Mouse (Mus musculus) liver, embryonic 11.5 days (tissue): Measurements from ENCODE around the gene Tapt1. TPM values are rescaled to one million over a fixed set of nuclear protein-coding genes. Genes with fewer than 3 reads are reported as not detected.

Source experiments
- ATAC-seq: fragments of 200-750 bp; cut with Nextera tagmentation; replicated peaks from 2 replicates; pipeline ENCODE4 v1.8.0; 2017; ENCODE audit warnings: moderate number of reproducible peaks, mild to moderate bottlenecking, moderate TSS enrichment, moderate library complexity; ENCODE audit not compliant: low FRiP score
- DNase-seq: peaks from one replicate; pipeline ENCODE4 v3.0.0-alpha.2; 2017; ENCODE audit warnings: low spot score
- H3K27ac ChIP-seq: fragments of 300-500 bp; sonication (generic); 2 replicates; pipeline ENCODE4 v1.5.1; 2014; ENCODE audit warnings: mild to moderate bottlenecking, low read depth, low read length, control low read depth
- H3K27me3 ChIP-seq: fragments of 300-500 bp; sonication (generic); replicated peaks from 2 replicates; pipeline ENCODE4 v1.6.1; 2014; ENCODE audit warnings: low read length, mixed read lengths; ENCODE audit not compliant: control insufficient read depth, insufficient read depth
- H3K36me3 ChIP-seq: fragments of 300-500 bp; sonication (generic); 2 replicates; pipeline ENCODE4 v1.6.1; 2014; ENCODE audit warnings: mild to moderate bottlenecking, low read length, moderate library complexity, mixed read lengths; ENCODE audit not compliant: control insufficient read depth, insufficient read depth
- H3K4me1 ChIP-seq: fragments of 300-500 bp; sonication (generic); replicated peaks from 2 replicates; pipeline ENCODE4 v1.6.1; 2014; ENCODE audit warnings: low read length, mixed read lengths; ENCODE audit not compliant: control insufficient read depth, insufficient read depth
- H3K4me2 ChIP-seq: fragments of 300-500 bp; sonication (generic); 2 replicates; pipeline ENCODE4 v1.6.1; 2014; ENCODE audit warnings: mild to moderate bottlenecking, control low read depth, moderate library complexity
- H3K4me3 ChIP-seq: fragments of 300-500 bp; sonication (generic); 2 replicates; pipeline ENCODE4 v1.5.1; 2014; ENCODE audit warnings: low read depth, low read length, control low read depth
- H3K9ac ChIP-seq: fragments of 300-500 bp; sonication (generic); 2 replicates; pipeline ENCODE4 v1.6.1; 2014; ENCODE audit warnings: low read depth, low read length, control low read depth
- H3K9me3 ChIP-seq: fragments of 300-500 bp; sonication (generic); 2 replicates; pipeline ENCODE4 v1.6.1; 2016; ENCODE audit warnings: low read length, inconsistent platforms, mixed read lengths; ENCODE audit not compliant: control insufficient read depth
- WGBS: fragments of 180-500 bp; shearing (Covaris S2); extraction: QIAGEN DNeasy Blood & Tissue Kit; methylation state at CpG from one replicate; pipeline ENCODE4 v1.1.7; 2014; 5-methylcytosine and 5-hydroxymethylcytosine counted together
- polyA plus RNA-seq: library from polyadenylated mRNA; unstranded; fragments of >200 nt; fragmentation: Nextera tagmentation; extraction: Ambion mirVana; gene quantifications from 2 replicates; pipeline ENCODE4 v1.2.1, GENCODE M21; 2014

Tapt1 gene
- polyA plus RNA-seq, 1 experiment from 2014 or later: 49.7 TPM

DNA sequence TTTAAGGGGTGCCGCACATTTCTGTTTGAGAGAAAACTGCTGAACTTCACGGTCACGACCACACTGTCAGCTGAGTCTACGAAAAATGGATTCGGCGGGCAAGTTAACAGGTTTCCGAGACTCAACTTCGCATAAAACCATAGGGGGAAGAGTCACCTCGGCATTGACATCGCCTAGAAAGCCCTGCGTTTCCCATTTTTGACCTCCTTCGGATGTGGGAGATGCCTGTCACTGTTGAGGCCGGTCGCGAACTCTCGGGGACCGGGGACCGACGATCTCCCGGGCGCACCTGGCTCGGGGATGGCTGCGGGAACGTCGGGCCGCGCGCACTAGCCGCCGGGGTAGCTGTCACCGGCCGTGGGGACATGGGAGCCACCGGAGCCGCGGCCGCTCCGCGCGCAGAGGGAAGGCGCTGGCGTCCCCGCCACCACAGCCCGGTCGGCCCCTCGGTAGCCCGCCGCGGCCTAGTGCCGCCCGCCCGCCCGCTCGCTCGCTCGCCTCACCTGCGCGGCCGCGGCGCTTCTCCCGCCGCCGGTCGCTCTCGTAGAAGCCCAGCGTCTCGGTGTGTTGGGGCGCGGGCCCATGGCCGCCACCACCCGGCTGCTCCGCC is 410 bp downstream of the Tapt1 start:
- H3K27me3 ChIP-seq: no peaks in the 10 kb centered on the region
- peak overlapping the region; percentile 96 for H3K4me3 ChIP-seq
- ATAC-seq (peak; percentile 48), DNase-seq (peak; percentile 66)
- peak overlapping the region; percentile 88 for H3K27ac ChIP-seq
- H3K36me3 ChIP-seq: no peaks in the 10 kb centered on the region
- H3K9ac ChIP-seq: peak overlapping the region; percentile 97
- H3K4me1 ChIP-seq: peaks cover 34% of the 10 kb centered on the region
- no peaks in the 10 kb centered on the region for H3K9me3 ChIP-seq
- peak overlapping the region; percentile 72 for H3K4me2 ChIP-seq
- WGBS: under 1% methylated on average over 65 of the region's 72 CpGs

- H3K4me3 ChIP-seq: peak overlapping the region; percentile 96
- peak overlapping the region; percentile 97 for H3K9ac ChIP-seq
- DNase-seq: no peak
- peak overlapping the region; percentile 72 for H3K4me2 ChIP-seq
- H3K27me3 ChIP-seq: no peaks in the 10 kb centered on the region
- no peaks in the 10 kb centered on the region for H3K9me3 ChIP-seq
- no peak for ATAC-seq
- 72% methylated on average over 4 of the region's 4 CpGs for WGBS
- H3K4me1 ChIP-seq: peaks cover 36% of the 10 kb centered on the region
- peak overlapping the region; percentile 69; the same call in 1 of the 2 replicates for H3K27ac ChIP-seq
- no peaks in the 10 kb centered on the region for H3K36me3 ChIP-seq
These were observed 1.4 kb downstream of the Tapt1 start for GRCm38 (mm10) chr5:44224916-44225600.

DNA sequence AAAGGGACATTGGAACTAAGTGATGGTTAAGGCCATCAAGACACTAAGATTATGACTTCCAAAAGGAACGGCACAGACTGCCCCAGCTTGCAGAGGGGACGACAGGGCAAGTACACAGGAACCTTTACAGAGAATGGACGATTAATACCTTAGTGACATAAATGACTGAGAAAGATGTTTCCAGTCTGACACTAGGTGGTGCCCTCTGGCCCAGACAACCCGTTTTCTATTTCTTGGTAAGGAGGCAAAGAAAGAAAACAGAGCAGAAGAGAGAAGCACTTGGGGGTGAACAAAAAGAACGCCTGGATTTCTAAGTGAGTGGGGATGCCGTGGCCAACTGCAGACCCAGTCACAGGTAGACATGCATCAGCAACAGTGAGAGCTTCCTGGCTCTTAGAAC is 2.2 kb downstream of the Tapt1 start:
- H3K9ac ChIP-seq: peak overlapping the region; percentile 97
- H3K4me1 ChIP-seq: peaks cover 41% of the 10 kb centered on the region
- 32% methylated on average over 6 of the region's 6 CpGs for WGBS
- DNase-seq (no peak), ATAC-seq (no peak)
- peak overlapping the region; percentile 72 for H3K4me2 ChIP-seq
- peak overlapping the region; percentile 96 for H3K4me3 ChIP-seq
- no peaks in the 10 kb centered on the region for H3K27me3 ChIP-seq
- peak overlapping the region; percentile 69; the same call in 1 of the 2 replicates for H3K27ac ChIP-seq
- no peaks in the 10 kb centered on the region for H3K36me3 ChIP-seq
- H3K9me3 ChIP-seq: no peaks in the 10 kb centered on the region

DNA sequence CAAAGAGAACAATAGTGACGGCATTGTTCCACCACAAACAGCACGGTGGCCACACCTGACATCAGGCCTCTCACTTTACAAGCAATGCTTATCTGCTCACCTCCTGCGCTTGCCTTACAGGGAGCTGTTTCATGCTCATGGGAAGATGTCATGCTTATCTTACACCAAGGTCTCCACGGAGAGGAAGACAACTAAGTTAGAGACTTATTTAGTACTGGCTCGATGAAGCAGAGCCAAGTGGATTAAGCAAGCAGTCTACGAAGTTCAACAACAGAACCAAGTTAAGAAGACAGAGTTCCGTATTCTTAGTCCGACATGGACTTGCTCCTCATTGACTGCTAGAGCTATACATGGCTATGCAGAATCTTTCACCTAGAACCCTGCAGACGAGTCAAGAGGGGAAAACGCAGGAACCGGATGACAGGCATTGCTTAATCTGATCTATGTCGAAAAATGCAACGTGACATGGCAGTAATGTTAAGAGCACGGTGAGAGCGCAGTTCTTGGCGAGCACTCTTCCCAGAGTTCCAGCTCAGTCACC is 3.0 kb downstream of the Tapt1 start:
- ATAC-seq (peak; percentile 72), DNase-seq (no peak)
- Histone ChIP-seq H3K27me3 (no peaks in the 10 kb centered on the region), H3K4me2 (peak overlapping the region; percentile 72), H3K4me1 (peaks cover 35% of the 10 kb centered on the region), H3K4me3 (peak overlapping the region; percentile 21), H3K9me3 (no peaks in the 10 kb centered on the region), H3K36me3 (no peaks in the 10 kb centered on the region), H3K9ac (0 out of 2 replicates have a peak overlapping the region, but pooled peaks have one; percentile 31), H3K27ac (peak overlapping the region; percentile 79)
- WGBS: 52% methylated on average over 16 of the region's 16 CpGs

DNA sequence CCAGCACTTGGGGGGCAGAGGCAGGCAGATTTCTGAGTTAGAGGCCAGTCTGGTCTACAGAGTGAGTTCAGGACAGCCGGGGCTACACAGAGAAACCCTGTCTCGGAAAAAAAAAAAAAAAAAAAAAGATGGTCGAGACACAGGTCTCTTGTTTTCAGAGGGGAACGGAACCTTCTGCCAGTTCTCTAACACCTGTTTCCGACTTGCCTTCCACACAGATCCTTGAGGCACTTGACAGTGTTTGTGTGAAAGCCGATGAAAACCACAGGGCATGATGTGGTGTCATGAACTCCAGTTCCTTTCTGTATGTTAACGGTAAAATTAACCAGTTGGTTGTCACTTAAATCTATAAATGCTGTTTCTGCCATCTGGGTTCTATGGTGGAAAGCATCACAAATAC is 6.0 kb downstream of the Tapt1 start:
- no peak overlapping the region for H3K4me2 ChIP-seq
- no peak for ATAC-seq
- no peaks in the 10 kb centered on the region for H3K9me3 ChIP-seq
- DNase-seq: no peak
- peaks cover 32% of the 10 kb centered on the region for H3K4me1 ChIP-seq
- peaks cover 3% of the 10 kb centered on the region; the same call in 1 of the 2 replicates for H3K36me3 ChIP-seq
- H3K27me3 ChIP-seq: no peaks in the 10 kb centered on the region
- no peak overlapping the region for H3K4me3 ChIP-seq
- no peak overlapping the region for H3K9ac ChIP-seq
- no peak overlapping the region for H3K27ac ChIP-seq
- WGBS: 75% methylated on average over 7 of the region's 7 CpGs

DNA sequence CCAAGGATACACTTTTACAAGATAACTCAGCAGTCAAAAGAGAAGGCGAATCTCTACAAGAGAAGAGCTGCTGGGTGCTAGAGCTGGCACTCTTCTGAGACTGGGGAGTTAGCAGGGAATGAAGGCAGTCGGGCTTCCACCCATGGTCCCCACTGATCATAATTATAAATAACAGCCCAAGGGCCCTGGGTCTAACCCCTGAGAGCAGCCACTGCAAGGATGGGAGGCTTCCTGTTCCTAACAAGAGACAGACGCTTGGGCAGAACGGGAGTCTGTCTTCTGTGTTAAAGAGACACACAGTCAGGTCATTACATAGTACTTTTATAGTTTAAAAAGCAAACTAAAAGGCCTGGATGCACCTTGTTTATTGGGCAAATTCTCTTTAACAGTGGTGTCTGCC is 6.6 kb downstream of the Tapt1 start:
- no peaks in the 10 kb centered on the region for H3K9me3 ChIP-seq
- ATAC-seq (no peak), DNase-seq (no peak)
- peaks cover 8% of the 10 kb centered on the region; the same call in 1 of the 2 replicates for H3K36me3 ChIP-seq
- H3K4me1 ChIP-seq: peaks cover 31% of the 10 kb centered on the region
- no peak overlapping the region for H3K4me2 ChIP-seq
- H3K9ac ChIP-seq: no peak overlapping the region
- WGBS: 74% methylated on average over 4 of the region's 4 CpGs
- H3K4me3 ChIP-seq: no peak overlapping the region
- H3K27me3 ChIP-seq: no peaks in the 10 kb centered on the region
- H3K27ac ChIP-seq: no peak overlapping the region

GRCm38 (mm10) chr5:44218483-44218882 is 7.9 kb downstream of the Tapt1 start:
- DNase-seq: no peak
- peaks cover 8% of the 10 kb centered on the region; the same call in 1 of the 2 replicates for H3K36me3 ChIP-seq
- no peaks in the 10 kb centered on the region for H3K9me3 ChIP-seq
- WGBS: 78% methylated on average over 4 of the region's 4 CpGs
- peaks cover 18% of the 10 kb centered on the region for H3K4me1 ChIP-seq
- H3K9ac ChIP-seq: no peak overlapping the region
- no peaks in the 10 kb centered on the region for H3K27me3 ChIP-seq
- H3K4me2 ChIP-seq: no peak overlapping the region
- no peak overlapping the region for H3K4me3 ChIP-seq
- no peak overlapping the region for H3K27ac ChIP-seq
- no peak for ATAC-seq

DNA sequence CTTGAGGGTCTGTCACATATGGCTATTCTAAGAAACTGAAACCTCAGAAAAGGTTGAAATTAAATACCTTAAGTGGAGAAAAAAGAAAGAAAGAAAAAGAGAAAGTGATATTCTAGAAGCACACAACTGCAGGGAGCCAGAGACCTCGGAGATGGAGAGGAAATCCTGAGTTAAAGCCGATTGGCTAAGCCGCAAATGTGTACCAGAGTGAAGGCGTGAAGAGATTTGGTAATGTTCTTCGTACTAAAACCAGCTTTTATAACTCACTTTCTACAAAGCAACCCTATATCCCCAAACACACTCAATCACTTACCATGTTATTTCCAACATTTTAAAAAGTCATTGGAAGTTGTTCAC is 8.8 kb downstream of the Tapt1 start:
- 84% methylated on average over 5 of the region's 5 CpGs for WGBS
- Histone ChIP-seq H3K4me3 (no peak overlapping the region), H3K4me1 (peaks cover 11% of the 10 kb centered on the region), H3K27me3 (no peaks in the 10 kb centered on the region), H3K9me3 (no peaks in the 10 kb centered on the region), H3K9ac (no peak overlapping the region), H3K4me2 (no peak overlapping the region), H3K36me3 (peaks cover 8% of the 10 kb centered on the region; the same call in 1 of the 2 replicates), H3K27ac (no peak overlapping the region)
- no peak for DNase-seq
- no peak for ATAC-seq
